Mouse (Mus musculus): Measurements from ENCODE around the gene Ak1. TPM values are rescaled to one million over a fixed set of nuclear protein-coding genes. Genes with fewer than 3 reads are reported as not detected.

Ak1 gene
- polyA plus RNA-seq, 1 experiment from 2014 or later = 95.9 TPM

GRCm38 (mm10) chr2:32682721-32683417 lies 61.3 kb downstream of the Ak1 start:
- H3K27ac ChIP-seq (replicated peaks) = no peak overlapping the region
- H3K4me1 ChIP-seq (replicated peaks) = peaks cover 6% of the 10 kb centered on the region
- no peak overlapping the region for H3K4me3 ChIP-seq
- peaks cover 35% of the 10 kb centered on the region for H3K36me3 ChIP-seq
- H3K9me3 ChIP-seq = no peaks in the 10 kb centered on the region
- no peaks in the 10 kb centered on the region for H3K27me3 ChIP-seq
- no peak for ATAC-seq (ENCODE audit: low FRiP score, low read depth)
- no peak overlapping the region for H3K9ac ChIP-seq
- 80% methylated on average over 14 of the region's 14 CpGs for WGBS
- no peak overlapping the region for H3K4me2 ChIP-seq

GRCm38 (mm10) chr2:32683701-32684100 lies 62.1 kb downstream of the Ak1 start:
- Histone ChIP-seq H3K4me1 (replicated peaks) (peaks cover 6% of the 10 kb centered on the region), H3K4me2 (no peak overlapping the region), H3K27me3 (no peaks in the 10 kb centered on the region), H3K36me3 (peaks cover 35% of the 10 kb centered on the region), H3K4me3 (no peak overlapping the region), H3K9me3 (no peaks in the 10 kb centered on the region), H3K27ac (replicated peaks) (no peak overlapping the region), H3K9ac (no peak overlapping the region)
- WGBS = 94% methylated on average over 10 of the region's 10 CpGs
- ATAC-seq (ENCODE audit: low FRiP score, low read depth) = no peak

MicroRNAs within 50 kb of the gene (microRNA counts, 519-probe panel; counts per million panel counts)
- not detected for microRNA mmu-miR-1954

Small RNAs within 50 kb of the gene (microRNA-seq; reads per million reads assigned to microRNA genes)
- not detected for gene Gm47291
- not detected for gene Mir1954

Other genes with a start within 250 kb of the Ak1 start
- gene 1110008P14Rik, start 239.8 kb upstream of the Ak1 start, polyA plus RNA-seq (2015; fragmentation: Nextera tagmentation; extraction: Ambion mirVana) = 156 and 160 TPM in 2 replicates
- 0.73 and 1.2 TPM in 2 replicates for gene Lcn2, start 233.5 kb upstream of the Ak1 start, polyA plus RNA-seq (2015; fragmentation: Nextera tagmentation; extraction: Ambion mirVana)
- 51.0 and 57.4 TPM in 2 replicates for gene Ptges2, start 225.9 kb upstream of the Ak1 start, polyA plus RNA-seq (2015; fragmentation: Nextera tagmentation; extraction: Ambion mirVana)
- gene Naif1, start 171.3 kb upstream of the Ak1 start, polyA plus RNA-seq (2015; fragmentation: Nextera tagmentation; extraction: Ambion mirVana) = 4.8 and 5.8 TPM in 2 replicates
- gene Slc25a25, start 170.3 kb upstream of the Ak1 start, polyA plus RNA-seq (2015; fragmentation: Nextera tagmentation; extraction: Ambion mirVana) = 51.4 and 54.4 TPM in 2 replicates
- 7.5 and 9.5 TPM in 2 replicates for gene Fam102a, start 86.4 kb upstream of the Ak1 start, polyA plus RNA-seq (2015; fragmentation: Nextera tagmentation; extraction: Ambion mirVana)
- 138 and 140 TPM in 2 replicates for gene Dpm2, start 50.9 kb upstream of the Ak1 start, polyA plus RNA-seq (2015; fragmentation: Nextera tagmentation; extraction: Ambion mirVana)
- 11.9 and 15.3 TPM in 2 replicates for gene Pip5kl1, start 47.0 kb upstream of the Ak1 start, polyA plus RNA-seq (2015; fragmentation: Nextera tagmentation; extraction: Ambion mirVana)
- 0.79 and 0.87 TPM in 2 replicates for gene 9430097D07Rik, start 46.1 kb upstream of the Ak1 start, polyA plus RNA-seq (2015; fragmentation: Nextera tagmentation; extraction: Ambion mirVana)
- gene St6galnac4, start 34.7 kb upstream of the Ak1 start, polyA plus RNA-seq (2015; fragmentation: Nextera tagmentation; extraction: Ambion mirVana) = 41.2 and 41.9 TPM in 2 replicates
- 24.1 and 27.7 TPM in 2 replicates for gene St6galnac6, start 22.0 kb upstream of the Ak1 start, polyA plus RNA-seq (2015; fragmentation: Nextera tagmentation; extraction: Ambion mirVana)
- 29.2 and 33.9 TPM in 2 replicates for gene Eng, start 24.8 kb downstream of the Ak1 start, polyA plus RNA-seq (2015; fragmentation: Nextera tagmentation; extraction: Ambion mirVana)
- gene Fpgs, start 82.4 kb downstream of the Ak1 start, polyA plus RNA-seq (2015; fragmentation: Nextera tagmentation; extraction: Ambion mirVana) = 20.4 and 22.7 TPM in 2 replicates
- gene Cdk9, start 91.3 kb downstream of the Ak1 start, polyA plus RNA-seq (2015; fragmentation: Nextera tagmentation; extraction: Ambion mirVana) = 69.0 and 73.4 TPM in 2 replicates
- 50.1 and 53.3 TPM in 2 replicates for gene Sh2d3c, start 99.3 kb downstream of the Ak1 start, polyA plus RNA-seq (2015; fragmentation: Nextera tagmentation; extraction: Ambion mirVana)
- 3.4 and 3.5 TPM in 2 replicates for gene 6330409D20Rik, start 119.3 kb downstream of the Ak1 start, polyA plus RNA-seq (2015; fragmentation: Nextera tagmentation; extraction: Ambion mirVana)
- 50.3 and 53.3 TPM in 2 replicates for gene Tor2a, start 135.5 kb downstream of the Ak1 start, polyA plus RNA-seq (2015; fragmentation: Nextera tagmentation; extraction: Ambion mirVana)
- gene Ttc16, start 153.9 kb downstream of the Ak1 start, polyA plus RNA-seq (2015; fragmentation: Nextera tagmentation; extraction: Ambion mirVana) = 0.59 and 0.62 TPM in 2 replicates
- 4.3 and 5.0 TPM in 2 replicates for gene Ptrh1, start 154.0 kb downstream of the Ak1 start, polyA plus RNA-seq (2015; fragmentation: Nextera tagmentation; extraction: Ambion mirVana)
- gene Cfap157, start 162.7 kb downstream of the Ak1 start, polyA plus RNA-seq (2015; fragmentation: Nextera tagmentation; extraction: Ambion mirVana) = 1.3 and 2.0 TPM in 2 replicates
- gene Stxbp1, start 225.5 kb downstream of the Ak1 start, polyA plus RNA-seq (2015; fragmentation: Nextera tagmentation; extraction: Ambion mirVana) = 296 and 323 TPM in 2 replicates